Mouse (Mus musculus) erythroid progenitor cell, adult 5-6 weeks (primary cell): ENCODE measurements around the gene 2610318N02Rik. TPM values are rescaled to one million over a fixed set of nuclear protein-coding genes. Genes with fewer than 3 reads are reported as not detected.

Experiments
- ATAC-seq: replicated peaks from 2 replicates; pipeline ENCODE4 v1.8.0; 2016; ENCODE audit warnings: moderate number of reproducible peaks, mild to moderate bottlenecking, moderate TSS enrichment, inconsistent platforms; ENCODE audit not compliant: poor library complexity, low FRiP score, severe bottlenecking
- total RNA-seq, 2 experiments: library from RNA; stranded (forward) in 1 of 2; stranded (reverse) in 1 of 2; fragments of 150-400 nt in 1 of 2; fragments of 186-747, 209-891 nt in 1 of 2; gene quantifications; 2 replicates each; pipeline versions ENCODE4 v1.2.3 to v1.2.4; 2015 to 2017; ENCODE audit warnings: low replicate concordance in 2 of 2

2610318N02Rik gene
- total RNA-seq, 2 experiments from 2014 or later = 2.9 to 5.9 TPM

DNA sequence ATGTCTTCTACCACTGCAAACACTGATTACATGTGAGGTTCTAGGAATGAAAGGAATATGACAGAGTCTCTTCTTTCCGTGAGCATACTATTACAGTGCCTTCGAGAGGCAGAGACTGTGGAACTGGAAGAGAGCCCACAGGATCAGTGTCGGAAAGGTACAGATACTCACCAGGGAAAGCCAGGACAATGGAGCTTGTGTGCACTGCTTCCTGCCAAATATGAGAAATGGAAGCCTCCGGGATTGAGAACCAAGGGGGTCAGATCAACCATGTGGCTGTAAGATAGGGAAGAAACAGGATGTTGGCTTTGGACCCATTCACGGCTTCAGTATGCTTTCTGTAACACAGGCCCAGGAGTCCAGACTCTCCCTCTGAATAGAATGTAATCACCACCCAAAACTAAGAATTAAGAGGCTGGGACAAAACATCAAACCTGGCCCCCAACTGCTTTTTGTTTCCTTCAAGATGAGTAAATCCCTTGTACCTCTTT, 7.6 kb downstream of the 2610318N02Rik start:
- ATAC-seq = no peak

DNA sequence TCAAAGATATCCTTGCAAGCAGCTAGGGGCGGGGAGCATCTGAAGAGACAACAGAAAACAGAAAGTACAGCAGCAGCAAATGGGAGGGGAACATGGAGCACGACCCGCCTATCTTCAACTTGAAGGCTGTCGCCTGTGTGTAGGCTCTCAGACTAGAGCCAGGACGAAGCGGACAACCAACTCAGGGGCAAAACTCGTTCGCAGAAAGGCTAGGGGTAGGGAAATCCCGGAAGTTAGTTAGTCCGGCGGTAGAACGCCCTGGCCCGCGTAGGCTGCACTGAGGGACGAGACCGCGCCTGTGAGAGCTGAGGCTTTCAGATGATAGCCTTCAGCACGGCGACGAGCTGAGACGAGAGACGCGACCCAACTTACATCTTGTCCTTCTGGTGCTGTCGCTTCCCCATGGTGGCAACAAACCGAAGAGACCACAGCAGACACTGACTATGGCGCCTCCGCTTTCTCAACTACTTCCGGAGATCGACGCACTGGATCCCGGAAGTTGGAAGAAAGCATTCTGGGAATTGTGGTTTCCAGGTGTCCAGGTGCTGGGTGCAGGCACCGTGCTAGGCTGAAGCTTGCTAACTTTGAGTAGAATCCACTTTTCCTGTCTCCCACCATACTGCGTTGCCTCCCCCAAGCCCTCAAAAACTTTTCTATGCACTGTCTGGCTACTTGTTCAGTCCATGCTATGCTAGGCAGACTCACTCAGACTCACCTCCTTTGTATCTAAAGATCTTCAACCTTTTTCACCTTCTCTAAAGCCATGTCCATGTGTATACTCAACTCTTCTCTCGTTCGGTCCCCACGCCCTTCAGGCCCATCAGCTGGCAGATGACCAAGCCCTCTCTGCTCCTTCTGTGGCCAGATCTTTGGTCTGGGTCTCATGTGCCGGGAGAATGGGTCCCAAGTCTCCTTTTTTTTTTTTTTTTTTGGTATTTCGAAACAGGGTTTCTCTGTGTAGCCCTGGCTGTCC, 13.9 kb downstream of the 2610318N02Rik start, which contains the start of gene Ppil2:
Gene Ppil2, minus strand, starts transcription at position 487 of the 973 bp plus-strand sequence.
- peak; percentile 98 for ATAC-seq

DNA sequence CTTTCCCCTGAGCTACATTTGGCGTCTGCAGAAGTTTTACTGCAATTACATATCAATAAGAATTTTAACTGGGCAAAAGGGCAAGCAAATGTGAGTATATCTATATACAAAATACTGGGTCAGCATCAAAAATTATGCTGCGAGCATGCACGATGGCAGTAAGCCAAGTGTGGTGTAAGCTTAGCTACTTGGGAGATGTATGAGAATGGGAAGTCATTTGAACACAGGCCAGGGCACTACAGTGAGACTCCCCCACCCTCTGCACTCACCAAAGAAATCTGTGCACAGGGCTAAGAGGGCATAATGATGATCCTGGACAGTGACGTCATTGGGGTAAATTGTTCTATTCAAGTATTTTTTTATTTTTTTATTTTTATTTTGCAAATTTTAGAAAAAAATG, 20.4 kb downstream of the 2610318N02Rik start:
- ATAC-seq = no peak

GRCm38 (mm10) chr16:17102630-17103220, 22.2 kb downstream of the 2610318N02Rik start:
- no peak for ATAC-seq

DNA sequence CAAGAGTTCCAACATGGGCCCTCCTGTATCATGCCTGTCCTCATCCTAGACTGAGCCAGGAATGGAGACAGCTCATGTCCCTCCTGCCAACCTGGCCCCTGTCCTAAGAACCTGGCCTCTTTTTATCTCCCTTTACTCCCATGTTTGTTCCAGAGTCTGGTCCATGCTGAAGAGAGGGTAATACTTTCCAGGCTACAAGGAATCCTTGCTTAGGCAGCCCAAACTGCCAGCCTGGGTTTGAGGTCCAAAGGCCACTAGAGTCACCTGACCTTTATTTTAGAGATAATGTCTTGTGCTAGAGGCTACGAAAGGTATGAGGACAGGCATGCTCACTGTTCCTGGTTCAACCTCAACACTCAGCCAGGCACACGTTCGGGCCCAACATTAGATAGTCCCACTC, 28.0 kb downstream of the 2610318N02Rik start:
- no peak for ATAC-seq

- ATAC-seq = no peak
Measured at GRCm38 (mm10) chr16:17088346-17088745, 36.6 kb downstream of the 2610318N02Rik start.

- ATAC-seq = no peak
Measured at GRCm38 (mm10) chr16:17086669-17087193, 38.2 kb downstream of the 2610318N02Rik start.

DNA sequence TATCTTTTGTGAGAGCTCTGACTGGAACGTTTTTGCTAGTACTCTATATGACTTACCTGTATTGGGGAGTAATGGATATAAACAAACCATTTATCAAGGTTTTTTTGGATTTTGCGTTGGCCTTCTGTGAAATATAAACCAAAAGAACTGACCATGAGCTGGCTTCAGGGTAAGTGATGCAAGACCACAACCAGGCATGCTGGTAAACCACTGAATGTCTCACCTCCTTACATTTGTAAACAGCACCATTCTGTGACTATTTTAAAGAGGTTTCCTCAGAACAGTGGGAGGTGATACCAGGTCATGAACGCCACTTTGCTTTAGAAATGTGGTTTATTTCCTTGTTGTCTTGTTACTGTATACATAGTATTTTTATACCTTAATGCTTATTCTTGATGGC, 38.7 kb downstream of the 2610318N02Rik start:
- ATAC-seq = no peak

DNA sequence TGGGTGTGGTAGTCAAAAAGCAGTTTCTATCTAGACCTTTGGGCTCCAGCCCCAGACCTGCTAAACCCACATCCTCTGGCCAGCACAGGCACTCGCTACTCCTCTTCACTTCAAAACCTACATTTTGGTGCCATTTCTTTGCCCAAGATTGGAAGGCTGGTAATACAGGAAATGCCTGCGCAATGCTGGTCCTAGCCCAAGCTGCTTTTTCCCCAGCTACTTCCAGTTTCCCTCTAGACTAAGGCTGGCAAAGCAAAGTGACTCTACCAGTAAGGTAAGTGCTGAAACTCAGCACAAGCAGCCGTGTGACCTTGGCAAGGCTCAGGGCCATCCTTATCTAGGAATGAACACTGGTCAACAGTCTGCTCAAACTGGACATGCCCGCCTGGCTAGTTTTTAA, 39.3 kb downstream of the 2610318N02Rik start:
- ATAC-seq = no peak

GRCm38 (mm10) chr16:17082121-17082792, 42.7 kb downstream of the 2610318N02Rik start:
- no peak for ATAC-seq

- no peak for ATAC-seq
Measured at GRCm38 (mm10) chr16:17078101-17078500, 46.9 kb downstream of the 2610318N02Rik start.

DNA sequence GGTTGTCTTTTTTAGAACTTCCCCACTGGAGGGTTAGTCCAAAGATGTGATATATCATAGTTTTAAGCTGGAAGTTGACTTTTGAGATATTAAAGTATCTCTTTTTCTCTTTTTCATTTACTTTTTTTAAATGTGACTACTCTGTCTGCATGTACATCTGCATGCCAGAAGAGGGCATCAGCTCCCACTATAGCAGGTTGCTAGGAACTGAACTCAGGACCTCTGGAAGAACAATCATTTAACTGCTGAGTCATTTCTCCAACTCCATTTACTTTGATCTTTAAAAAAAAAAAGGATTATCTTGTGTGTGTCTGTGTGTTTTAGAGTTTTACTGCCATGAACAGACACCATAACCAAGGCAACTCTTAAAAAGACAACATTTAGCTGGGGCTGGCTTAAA, 48.1 kb downstream of the 2610318N02Rik start:
- ATAC-seq = no peak

- ATAC-seq = no peak
Measured at GRCm38 (mm10) chr16:17076301-17076700, 48.7 kb downstream of the 2610318N02Rik start.

DNA sequence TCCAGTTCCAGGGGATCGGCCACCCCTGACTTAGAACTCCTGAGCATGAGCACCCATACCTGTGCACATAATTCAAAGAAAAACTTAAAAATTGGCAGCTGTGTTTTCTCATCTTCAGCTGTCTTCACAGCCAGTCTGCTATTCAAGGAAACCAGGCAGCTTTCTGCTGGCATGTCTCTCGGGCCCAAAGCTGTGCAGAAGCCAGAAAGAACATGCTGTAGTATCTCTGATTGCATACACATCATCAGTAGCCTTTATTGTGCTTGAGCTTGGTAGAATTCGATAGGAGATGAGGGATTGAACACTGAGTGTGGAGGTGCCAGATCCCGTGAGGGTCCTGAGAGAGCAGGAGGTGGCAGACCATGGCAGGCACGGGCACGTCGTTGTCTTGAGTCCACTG, 52.0 kb downstream of the 2610318N02Rik start:
- ATAC-seq = no peak

GRCm38 (mm10) chr16:17070716-17071115, 54.3 kb downstream of the 2610318N02Rik start:
- ATAC-seq = no peak

DNA sequence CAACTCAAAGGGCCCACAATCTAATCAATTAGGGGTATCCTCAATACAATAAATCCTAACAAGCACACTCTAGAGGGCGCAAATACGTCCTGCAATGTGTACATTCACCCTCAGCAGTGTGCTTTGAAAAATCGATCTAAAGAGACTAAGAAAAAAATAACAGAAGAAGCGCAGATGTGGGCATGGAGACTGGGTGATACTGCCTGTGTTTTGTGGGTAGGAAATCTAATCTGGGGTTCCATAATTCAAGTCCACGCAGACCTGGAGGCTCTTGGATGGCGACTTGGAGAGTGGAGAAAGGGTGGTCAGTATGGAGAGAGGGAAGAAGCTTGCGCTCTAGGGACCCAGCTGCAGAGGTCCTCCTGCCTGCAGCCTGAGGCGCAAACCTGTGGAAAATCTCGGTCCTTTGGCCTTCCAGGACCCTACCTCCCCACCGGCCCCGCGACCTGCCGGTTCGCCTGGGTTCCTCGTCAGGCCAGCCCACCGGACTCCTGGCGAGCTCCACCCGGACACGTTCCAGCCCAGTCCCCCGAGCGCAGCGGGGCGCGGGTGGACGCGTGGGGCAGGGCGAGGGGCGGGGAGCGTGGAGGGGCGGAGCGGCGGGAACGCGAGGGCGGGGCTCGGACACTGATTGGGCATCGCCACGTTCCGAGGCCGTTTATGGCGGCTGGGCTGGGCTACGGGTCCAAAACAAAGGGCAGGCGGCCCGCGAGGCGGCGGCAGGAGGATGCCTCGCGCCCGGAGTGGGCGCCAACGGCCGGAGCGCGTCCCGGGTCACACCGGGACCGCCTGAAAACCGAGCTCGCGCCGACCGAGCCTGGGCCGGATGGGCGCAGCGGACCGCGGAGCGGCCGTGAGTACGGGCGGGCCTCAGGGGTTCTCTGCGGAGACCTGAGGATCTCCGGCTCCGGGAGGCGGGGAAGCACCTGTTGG, 55.2 kb downstream of the 2610318N02Rik start, which contains the start of gene Ypel1:
Gene Ypel1, plus strand, starts transcription at position 186 of the 933 bp plus-strand sequence.
- ATAC-seq = peak; percentile 71

DNA sequence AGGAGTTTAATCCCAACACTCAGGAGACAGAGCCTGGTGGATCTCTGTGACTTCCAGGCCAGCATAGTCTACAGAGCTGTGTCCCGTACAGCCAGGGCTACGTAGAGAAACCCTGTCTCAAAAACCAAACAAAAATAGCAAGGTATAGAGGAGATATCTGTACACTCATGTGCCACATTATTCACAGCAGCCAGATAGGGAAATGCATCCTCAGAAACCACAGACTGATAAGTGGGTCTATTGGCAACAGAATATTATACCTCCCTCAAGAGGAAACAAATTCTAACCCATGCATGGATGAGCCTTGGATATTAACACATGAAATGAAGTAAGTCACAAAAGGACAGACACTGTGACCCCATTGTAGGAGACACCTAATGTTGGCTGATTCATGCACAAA, 57.4 kb downstream of the 2610318N02Rik start:
- ATAC-seq = no peak
